Mouse (Mus musculus) heart, embryonic 15.5 days (tissue): Measurements from ENCODE around the gene Gldc. TPM values are rescaled to one million over a fixed set of nuclear protein-coding genes. Genes with fewer than 3 reads are reported as not detected.

Source experiments
- ATAC-seq: fragments of 200-750 bp; cut with Nextera tagmentation; replicated peaks from 2 replicates; pipeline ENCODE4 v1.8.0; 2017; ENCODE audit warnings: low read depth, moderate TSS enrichment; ENCODE audit not compliant: insufficient number of reproducible peaks, insufficient read depth, low FRiP score
- H3K27ac ChIP-seq: fragments of 300-500 bp; sonication (generic); 2 replicates; pipeline ENCODE4 v1.5.1; 2015; ENCODE audit warnings: mild to moderate bottlenecking, inconsistent platforms
- H3K27me3 ChIP-seq: fragments of 300-500 bp; sonication (generic); 2 replicates; pipeline ENCODE4 v1.6.1; 2015; ENCODE audit warnings: inconsistent platforms
- H3K36me3 ChIP-seq: fragments of 300-500 bp; sonication (generic); 2 replicates; pipeline ENCODE4 v1.6.1; 2015; ENCODE audit warnings: mild to moderate bottlenecking, inconsistent platforms
- H3K4me1 ChIP-seq: fragments of 300-500 bp; sonication (generic); replicated peaks from 2 replicates; pipeline ENCODE4 v1.6.1; 2015; ENCODE audit warnings: inconsistent platforms
- H3K4me2 ChIP-seq: fragments of 300-500 bp; sonication (generic); 2 replicates; pipeline ENCODE4 v1.6.1; 2015; ENCODE audit warnings: inconsistent platforms, mild to moderate bottlenecking, moderate library complexity
- H3K4me3 ChIP-seq: fragments of 300-500 bp; sonication (generic); 2 replicates; pipeline ENCODE4 v1.5.1; 2015; ENCODE audit warnings: mild to moderate bottlenecking, inconsistent platforms
- H3K9ac ChIP-seq: fragments of 300-500 bp; sonication (generic); 2 replicates; pipeline ENCODE4 v1.6.1; 2015; ENCODE audit warnings: mild to moderate bottlenecking, inconsistent platforms
- H3K9me3 ChIP-seq: fragments of 300-500 bp; sonication (generic); replicated peaks from 2 replicates; pipeline ENCODE4 v1.6.1; 2016; ENCODE audit warnings: inconsistent platforms
- WGBS: fragments of 180-500 bp; shearing (Covaris S2); methylation state at CpG from one replicate; pipeline ENCODE4 v1.1.7; 2015; ENCODE audit warnings: mixed read lengths; 5-methylcytosine and 5-hydroxymethylcytosine counted together
- polyA plus RNA-seq: library from polyadenylated mRNA; unstranded; fragments of >200 nt; fragmentation: Nextera tagmentation; extraction: Ambion mirVana; gene quantifications from 2 replicates; pipeline ENCODE4 v1.2.1, GENCODE M21; 2015

The Gldc gene
- polyA plus RNA-seq, 1 experiment from 2014 or later: 0.83 TPM

DNA sequence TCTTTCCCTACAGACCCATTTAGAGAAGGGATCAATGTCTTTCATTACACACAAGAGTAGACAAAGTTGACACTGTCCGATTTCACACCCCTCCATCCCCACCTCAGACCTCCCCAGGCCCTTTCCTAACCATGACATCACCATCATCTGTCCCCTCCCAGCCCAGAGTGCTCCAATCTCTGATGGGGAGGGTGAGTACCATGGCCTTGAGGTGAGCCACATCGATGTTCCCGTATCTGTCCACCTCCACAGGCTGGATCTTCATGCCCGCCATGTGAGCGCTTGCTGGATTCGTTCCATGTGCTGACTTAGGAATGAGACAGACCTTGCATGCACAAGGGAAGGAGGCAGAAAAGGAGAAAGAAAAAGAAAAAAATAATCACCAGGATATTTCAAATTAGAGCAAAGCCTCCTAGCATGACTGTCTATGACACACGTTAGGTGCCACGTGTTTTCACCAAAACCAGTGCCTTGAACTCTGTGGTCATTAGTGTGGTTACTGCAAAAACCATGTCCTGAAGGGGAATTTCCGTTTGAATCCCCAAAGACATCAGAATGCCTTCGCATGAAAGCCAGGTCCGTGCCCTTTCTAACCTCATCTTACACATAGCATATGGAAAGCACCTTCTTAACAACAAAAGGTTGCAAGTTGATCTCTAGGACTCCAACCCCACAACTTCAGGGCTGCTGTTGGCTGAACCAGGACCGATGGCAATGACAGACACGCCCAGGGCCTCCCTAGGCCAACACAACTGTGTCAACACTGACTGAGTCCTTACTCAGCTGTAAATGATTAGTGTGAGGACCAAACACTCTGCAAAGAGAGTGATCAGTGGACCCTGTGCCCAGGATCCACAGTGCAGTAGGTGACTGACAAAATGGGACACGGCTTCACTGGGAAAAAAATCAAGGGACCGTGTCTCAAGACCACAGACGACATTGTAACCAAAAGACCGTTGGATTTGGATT is 56.6 kb downstream of the Gldc start:
- no peaks in the 10 kb centered on the region for H3K9me3 ChIP-seq
- peaks cover 3% of the 10 kb centered on the region; the same call in 1 of the 2 replicates for H3K4me1 ChIP-seq
- no peak overlapping the region for H3K9ac ChIP-seq
- WGBS: 83% methylated on average over 17 of the region's 17 CpGs
- H3K27ac ChIP-seq: peak overlapping the region; percentile 31
- 0 out of 2 replicates have a peak, but pooled peaks have one; percentile 40 for ATAC-seq
- H3K27me3 ChIP-seq: no peaks in the 10 kb centered on the region
- H3K36me3 ChIP-seq: no peaks in the 10 kb centered on the region
- H3K4me3 ChIP-seq: no peak overlapping the region
- no peak overlapping the region for H3K4me2 ChIP-seq

DNA sequence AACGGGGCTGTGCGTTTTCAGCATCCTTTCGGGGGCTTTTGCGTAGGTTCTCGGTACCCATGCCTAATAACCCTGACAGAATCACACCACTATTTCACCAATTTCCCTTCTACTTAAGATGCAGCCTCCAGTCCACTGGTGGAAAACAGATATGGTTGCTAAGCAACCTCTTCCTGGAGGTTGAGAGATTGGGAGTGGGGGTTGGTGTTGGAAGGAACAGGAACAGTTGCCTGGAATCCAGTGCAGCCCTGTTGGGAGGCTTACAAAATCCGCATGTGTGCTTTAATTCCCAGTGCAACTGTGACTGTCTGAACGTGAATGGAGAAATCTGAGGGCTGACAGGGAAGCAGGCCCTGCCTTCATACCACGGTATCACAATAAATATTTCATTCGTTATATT is 57.5 kb downstream of the Gldc start:
- no peaks in the 10 kb centered on the region for H3K27me3 ChIP-seq
- no peak overlapping the region for H3K4me3 ChIP-seq
- H3K27ac ChIP-seq: peak overlapping the region; percentile 31
- 45% methylated on average over 9 of the region's 9 CpGs for WGBS
- peak; percentile 78 for ATAC-seq
- no peaks in the 10 kb centered on the region for H3K36me3 ChIP-seq
- no peak overlapping the region for H3K4me2 ChIP-seq
- H3K9me3 ChIP-seq: no peaks in the 10 kb centered on the region
- peaks cover 3% of the 10 kb centered on the region; the same call in 1 of the 2 replicates for H3K4me1 ChIP-seq
- no peak overlapping the region for H3K9ac ChIP-seq

DNA sequence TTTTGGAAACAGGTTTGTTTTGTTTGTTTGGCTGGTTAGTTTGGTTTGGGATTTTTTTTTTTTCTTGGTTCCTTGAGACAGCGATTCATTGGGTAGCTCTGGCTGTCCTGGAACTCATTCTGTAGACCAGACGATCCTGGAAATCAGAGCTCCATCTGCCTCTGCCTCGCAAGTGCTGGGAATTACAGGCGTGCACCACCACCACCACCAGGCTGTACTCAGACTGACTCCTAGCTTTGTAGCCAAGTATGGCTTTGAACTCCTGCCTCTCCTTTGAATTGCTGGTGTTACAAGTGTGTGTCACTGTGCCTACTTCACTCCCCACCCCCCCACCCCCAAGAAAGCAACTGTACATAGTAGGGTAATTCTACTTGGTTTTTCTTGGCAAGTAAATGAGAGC is 58.0 kb downstream of the Gldc start:
- Histone ChIP-seq H3K4me1 (peaks cover 3% of the 10 kb centered on the region; the same call in 1 of the 2 replicates), H3K27ac (no peak overlapping the region)

GRCm38 (mm10) chr19:30115606-30116005 is 59.6 kb downstream of the Gldc start:
- 79% methylated on average over 5 of the region's 5 CpGs for WGBS
- no peak overlapping the region for H3K9ac ChIP-seq

More for the DNA sequence above, 58.0 kb downstream of the Gldc start:
- Histone ChIP-seq H3K27me3 (no peaks in the 10 kb centered on the region), H3K4me3 (no peak overlapping the region), H3K9me3 (no peaks in the 10 kb centered on the region), H3K9ac (no peak overlapping the region), H3K36me3 (no peaks in the 10 kb centered on the region), H3K4me2 (no peak overlapping the region)
- 60% methylated on average over 4 of the region's 4 CpGs for WGBS
- ATAC-seq: no peak

DNA sequence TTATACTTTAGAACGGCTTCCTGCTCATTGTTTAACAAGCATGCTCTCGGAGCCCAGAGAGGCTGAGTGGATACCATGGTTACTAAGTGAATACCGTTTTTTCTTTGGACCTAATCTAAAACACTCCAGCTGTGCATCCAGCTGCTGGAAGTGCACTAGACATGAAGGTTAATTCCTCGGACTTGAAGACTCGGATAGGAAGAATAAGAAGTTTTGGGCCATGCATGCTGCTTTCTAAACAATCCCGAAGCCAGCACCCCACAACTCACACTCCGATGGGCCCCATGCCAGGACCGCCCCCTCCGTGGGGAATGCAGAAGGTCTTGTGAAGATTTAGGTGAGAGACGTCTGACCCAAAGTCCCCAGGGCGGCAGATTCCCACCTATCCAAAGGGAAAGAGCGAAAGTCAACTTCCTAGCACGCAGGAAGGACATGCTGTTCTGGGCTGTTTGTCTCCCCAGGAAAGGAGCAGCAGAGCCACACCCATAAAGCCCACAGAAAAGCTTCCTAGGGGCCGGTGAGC is 60.2 kb downstream of the Gldc start:
- H3K9ac ChIP-seq: no peak overlapping the region
- WGBS: 48% methylated on average over 14 of the region's 14 CpGs
- no peak overlapping the region for H3K4me3 ChIP-seq
- no peak for ATAC-seq
- H3K27ac ChIP-seq: no peak overlapping the region
- H3K9me3 ChIP-seq: no peaks in the 10 kb centered on the region
- no peaks in the 10 kb centered on the region for H3K36me3 ChIP-seq
- H3K27me3 ChIP-seq: no peaks in the 10 kb centered on the region
- H3K4me1 ChIP-seq: peaks cover 3% of the 10 kb centered on the region; the same call in 1 of the 2 replicates
- H3K4me2 ChIP-seq: no peak overlapping the region

More at GRCm38 (mm10) chr19:30115606-30116005, 59.6 kb downstream of the Gldc start:
- H3K36me3 ChIP-seq: no peaks in the 10 kb centered on the region
- ATAC-seq: no peak
- no peak overlapping the region for H3K27ac ChIP-seq
- peaks cover 3% of the 10 kb centered on the region; the same call in 1 of the 2 replicates for H3K4me1 ChIP-seq
- H3K4me2 ChIP-seq: no peak overlapping the region
- H3K4me3 ChIP-seq: no peak overlapping the region
- H3K27me3 ChIP-seq: no peaks in the 10 kb centered on the region
- no peaks in the 10 kb centered on the region for H3K9me3 ChIP-seq

GRCm38 (mm10) chr19:30112961-30113688 is 62.1 kb downstream of the Gldc start:
- 86% methylated on average over 16 of the region's 16 CpGs for WGBS
- H3K4me1 ChIP-seq: peaks cover 3% of the 10 kb centered on the region; the same call in 1 of the 2 replicates
- H3K27ac ChIP-seq: no peak overlapping the region
- H3K36me3 ChIP-seq: no peaks in the 10 kb centered on the region
- no peaks in the 10 kb centered on the region for H3K27me3 ChIP-seq
- H3K9ac ChIP-seq: no peak overlapping the region
- H3K9me3 ChIP-seq: no peaks in the 10 kb centered on the region
- no peak overlapping the region for H3K4me2 ChIP-seq
- H3K4me3 ChIP-seq: no peak overlapping the region
- ATAC-seq: no peak

- Histone ChIP-seq H3K4me1 (peaks cover 3% of the 10 kb centered on the region; the same call in 1 of the 2 replicates), H3K36me3 (no peaks in the 10 kb centered on the region), H3K4me3 (no peak overlapping the region), H3K27me3 (no peaks in the 10 kb centered on the region), H3K4me2 (no peak overlapping the region), H3K9me3 (no peaks in the 10 kb centered on the region), H3K27ac (no peak overlapping the region), H3K9ac (no peak overlapping the region)
- 96% methylated on average over 3 of the region's 3 CpGs for WGBS
- ATAC-seq: no peak
Observed at GRCm38 (mm10) chr19:30111421-30111820, 63.8 kb downstream of the Gldc start.

- no peaks in the 10 kb centered on the region for H3K9me3 ChIP-seq
- H3K4me3 ChIP-seq: no peak overlapping the region
- H3K27me3 ChIP-seq: no peaks in the 10 kb centered on the region
- no peaks in the 10 kb centered on the region for H3K4me1 ChIP-seq
- no peak overlapping the region for H3K27ac ChIP-seq
- ATAC-seq: no peak
- no peak overlapping the region for H3K9ac ChIP-seq
- no peaks in the 10 kb centered on the region for H3K36me3 ChIP-seq
- H3K4me2 ChIP-seq: no peak overlapping the region
- WGBS: 78% methylated on average over 6 of the region's 6 CpGs
Observed at GRCm38 (mm10) chr19:30109122-30109521, 66.1 kb downstream of the Gldc start.

- Histone ChIP-seq H3K9me3 (no peaks in the 10 kb centered on the region), H3K9ac (no peak overlapping the region), H3K4me3 (no peak overlapping the region), H3K36me3 (no peaks in the 10 kb centered on the region), H3K4me2 (no peak overlapping the region), H3K27me3 (no peaks in the 10 kb centered on the region), H3K4me1 (no peaks in the 10 kb centered on the region), H3K27ac (no peak overlapping the region)
- no peak for ATAC-seq
Observed at GRCm38 (mm10) chr19:30108616-30109015, 66.6 kb downstream of the Gldc start.

GRCm38 (mm10) chr19:30107221-30107845 is 67.9 kb downstream of the Gldc start:
- no peak overlapping the region for H3K27ac ChIP-seq
- no peaks in the 10 kb centered on the region for H3K36me3 ChIP-seq
- no peak for ATAC-seq
- H3K27me3 ChIP-seq: no peaks in the 10 kb centered on the region
- no peaks in the 10 kb centered on the region for H3K4me1 ChIP-seq
- WGBS: 82% methylated on average over 10 of the region's 10 CpGs
- no peak overlapping the region for H3K9ac ChIP-seq
- H3K4me2 ChIP-seq: no peak overlapping the region
- no peak overlapping the region for H3K4me3 ChIP-seq
- no peaks in the 10 kb centered on the region for H3K9me3 ChIP-seq
